Mouse (Mus musculus): ENCODE data around the gene Wfdc2.

Gene Wfdc2

GRCm38 (mm10) chr2:164562391-164563188, at the start of gene Wfdc2:
Wfdc2 (plus strand) TSS chr2:164562413.
- no peak for DNase-seq (ENCODE audit: low read depth)

GRCm38 (mm10) chr2:164513389-164513788, 48.8 kb upstream of the Wfdc2 start:
- DNase-seq (ENCODE audit: low read depth) = no peak

- DNase-seq (ENCODE audit: low read depth) = no peak
These were observed 47.3 kb upstream of the Wfdc2 start for GRCm38 (mm10) chr2:164514916-164515315.

- no peak for DNase-seq (ENCODE audit: low read depth)
These were observed 46.3 kb upstream of the Wfdc2 start for GRCm38 (mm10) chr2:164515897-164516296.

GRCm38 (mm10) chr2:164516592-164516991, 45.6 kb upstream of the Wfdc2 start:
- DNase-seq (ENCODE audit: low read depth) = peak; percentile 35

GRCm38 (mm10) chr2:164517485-164518221, 44.6 kb upstream of the Wfdc2 start:
- peak; percentile 80 for DNase-seq (ENCODE audit: low read depth)

GRCm38 (mm10) chr2:164518266-164519170, 43.7 kb upstream of the Wfdc2 start:
- DNase-seq (ENCODE audit: low read depth) = no peak

GRCm38 (mm10) chr2:164519171-164519526, 43.1 kb upstream of the Wfdc2 start:
- peak; percentile 52 for DNase-seq (ENCODE audit: low read depth)

- DNase-seq (ENCODE audit: low read depth) = peak; percentile 82
These were observed 41.4 kb upstream of the Wfdc2 start for GRCm38 (mm10) chr2:164520782-164521181.

- peak; percentile 96 for DNase-seq (ENCODE audit: low read depth)
These were observed 40.4 kb upstream of the Wfdc2 start for GRCm38 (mm10) chr2:164521841-164522240.

- no peak for DNase-seq (ENCODE audit: low read depth)
These were observed 39.9 kb upstream of the Wfdc2 start for GRCm38 (mm10) chr2:164522280-164522679.

GRCm38 (mm10) chr2:164523301-164523773, 38.9 kb upstream of the Wfdc2 start:
- DNase-seq (ENCODE audit: low read depth) = no peak

GRCm38 (mm10) chr2:164528557-164528956, 33.7 kb upstream of the Wfdc2 start:
- no peak for DNase-seq (ENCODE audit: low read depth)

GRCm38 (mm10) chr2:164531169-164531568, 31.0 kb upstream of the Wfdc2 start:
- DNase-seq (ENCODE audit: low read depth) = peak; percentile 88

GRCm38 (mm10) chr2:164534315-164534714, 27.9 kb upstream of the Wfdc2 start:
- peak; percentile 47 for DNase-seq (ENCODE audit: low read depth)

- no peak for DNase-seq (ENCODE audit: low read depth)
These were observed 25.2 kb upstream of the Wfdc2 start for GRCm38 (mm10) chr2:164537003-164537402.

- peak; percentile 31 for DNase-seq (ENCODE audit: low read depth)
These were observed 21.4 kb upstream of the Wfdc2 start for GRCm38 (mm10) chr2:164540652-164541427.

- DNase-seq (ENCODE audit: low read depth) = no peak
These were observed 20.1 kb upstream of the Wfdc2 start for GRCm38 (mm10) chr2:164542132-164542531.

- DNase-seq (ENCODE audit: low read depth) = no peak
These were observed 19.6 kb upstream of the Wfdc2 start for GRCm38 (mm10) chr2:164542598-164542997.

GRCm38 (mm10) chr2:164543745-164544144, 18.5 kb upstream of the Wfdc2 start:
- DNase-seq (ENCODE audit: low read depth) = no peak

GRCm38 (mm10) chr2:164544454-164545097, 17.6 kb upstream of the Wfdc2 start:
- peak; percentile 65 for DNase-seq (ENCODE audit: low read depth)

Measured in induced T-regulatory cell, adult 2 months (primary cell).